Mouse (Mus musculus): ENCODE results near the gene Slc25a3. TPM values are rescaled to one million over a fixed set of nuclear protein-coding genes. Genes with fewer than 3 reads are reported as not detected.
A peak's percentile ranks its signal among the peaks of the same experiment; 100 is the strongest.

The Slc25a3 gene
- polyA plus RNA-seq, 1 experiment, result 257 TPM

- peak overlapping the region; percentile 59 for H3K4me3 ChIP-seq (ENCODE audit: control insufficient read depth, insufficient read depth, low read length)
- peak overlapping the region; percentile 56 for H3K27ac ChIP-seq (ENCODE audit: control insufficient read depth, insufficient read depth, low read length)
- peaks cover 2% of the 10 kb centered on the region; the same call in 1 of the 2 replicates for H3K4me1 ChIP-seq (replicated peaks; ENCODE audit: control insufficient read depth, insufficient read depth, low read length)
- no peaks in the 10 kb centered on the region for H3K27me3 ChIP-seq (ENCODE audit: control insufficient read depth, insufficient read depth, low read length)
- TF ChIP-seq POLR2A (IDR thresholded peaks at IDR 0.05; ENCODE audit: control insufficient read depth, extremely low read depth, insufficient read depth, low read length, poor library complexity), result no peak
- no peak for TF ChIP-seq CTCF (IDR thresholded peaks at IDR 0.05; ENCODE audit: borderline replicate concordance, control insufficient read depth, extremely low read depth, insufficient read depth, low read length, poor library complexity)
- H3K36me3 ChIP-seq (ENCODE audit: control insufficient read depth, insufficient read depth, low read length), result peaks cover 22% of the 10 kb centered on the region
- WGBS, result under 1% methylated on average over 44 of the region's 44 CpGs
- no peak for DNase-seq
Measured at GRCm38 (mm10) chr10:91123281-91123827, 505 bp downstream of the Slc25a3 start.

GRCm38 (mm10) chr10:91122646-91123045, 1.2 kb downstream of the Slc25a3 start:
- Histone ChIP-seq H3K27ac (ENCODE audit: control insufficient read depth, insufficient read depth, low read length) (no peak overlapping the region), H3K4me3 (ENCODE audit: control insufficient read depth, insufficient read depth, low read length) (no peak overlapping the region), H3K4me1 (replicated peaks; ENCODE audit: control insufficient read depth, insufficient read depth, low read length) (peaks cover 2% of the 10 kb centered on the region; the same call in 1 of the 2 replicates), H3K36me3 (ENCODE audit: control insufficient read depth, insufficient read depth, low read length) (peaks cover 29% of the 10 kb centered on the region), H3K27me3 (ENCODE audit: control insufficient read depth, insufficient read depth, low read length) (no peaks in the 10 kb centered on the region)
- no peak for DNase-seq
- WGBS, result 11% methylated on average over 6 of the region's 6 CpGs
- no peak for TF ChIP-seq POLR2A (IDR thresholded peaks at IDR 0.05; ENCODE audit: control insufficient read depth, extremely low read depth, insufficient read depth, low read length, poor library complexity)
- no peak for TF ChIP-seq CTCF (IDR thresholded peaks at IDR 0.05; ENCODE audit: borderline replicate concordance, control insufficient read depth, extremely low read depth, insufficient read depth, low read length, poor library complexity)

GRCm38 (mm10) chr10:91116958-91117357, 6.9 kb downstream of the Slc25a3 start:
- WGBS, result 90% methylated on average over 12 of the region's 12 CpGs
- H3K4me1 ChIP-seq (replicated peaks; ENCODE audit: control insufficient read depth, insufficient read depth, low read length), result no peaks in the 10 kb centered on the region
- no peak overlapping the region for H3K27ac ChIP-seq (ENCODE audit: control insufficient read depth, insufficient read depth, low read length)
- H3K27me3 ChIP-seq (ENCODE audit: control insufficient read depth, insufficient read depth, low read length), result no peaks in the 10 kb centered on the region
- no peak for TF ChIP-seq CTCF (IDR thresholded peaks at IDR 0.05; ENCODE audit: borderline replicate concordance, control insufficient read depth, extremely low read depth, insufficient read depth, low read length, poor library complexity)
- H3K36me3 ChIP-seq (ENCODE audit: control insufficient read depth, insufficient read depth, low read length), result peaks cover 65% of the 10 kb centered on the region
- DNase-seq, result peak; percentile 2
- H3K4me3 ChIP-seq (ENCODE audit: control insufficient read depth, insufficient read depth, low read length), result no peak overlapping the region

GRCm38 (mm10) chr10:91109841-91110240, 14.0 kb downstream of the Slc25a3 start:
- H3K27ac ChIP-seq (ENCODE audit: control insufficient read depth, insufficient read depth, low read length), result no peak overlapping the region
- no peaks in the 10 kb centered on the region for H3K4me1 ChIP-seq (replicated peaks; ENCODE audit: control insufficient read depth, insufficient read depth, low read length)
- no peak for DNase-seq
- no peaks in the 10 kb centered on the region for H3K27me3 ChIP-seq (ENCODE audit: control insufficient read depth, insufficient read depth, low read length)
- TF ChIP-seq CTCF (IDR thresholded peaks at IDR 0.05; ENCODE audit: borderline replicate concordance, control insufficient read depth, extremely low read depth, insufficient read depth, low read length, poor library complexity), result no peak
- H3K36me3 ChIP-seq (ENCODE audit: control insufficient read depth, insufficient read depth, low read length), result peaks cover 12% of the 10 kb centered on the region
- 92% methylated on average over 4 of the region's 4 CpGs for WGBS
- H3K4me3 ChIP-seq (ENCODE audit: control insufficient read depth, insufficient read depth, low read length), result no peak overlapping the region

GRCm38 (mm10) chr10:91105981-91106380, 17.9 kb downstream of the Slc25a3 start:
- H3K36me3 ChIP-seq (ENCODE audit: control insufficient read depth, insufficient read depth, low read length), result no peaks in the 10 kb centered on the region
- TF ChIP-seq POLR2A (IDR thresholded peaks at IDR 0.05; ENCODE audit: control insufficient read depth, extremely low read depth, insufficient read depth, low read length, poor library complexity) (no peak), CTCF (IDR thresholded peaks at IDR 0.05; ENCODE audit: borderline replicate concordance, control insufficient read depth, extremely low read depth, insufficient read depth, low read length, poor library complexity) (no peak)
- no peak overlapping the region for H3K27ac ChIP-seq (ENCODE audit: control insufficient read depth, insufficient read depth, low read length)
- WGBS, result 95% methylated on average over 3 of the region's 3 CpGs
- DNase-seq, result no peak
- H3K4me1 ChIP-seq (replicated peaks; ENCODE audit: control insufficient read depth, insufficient read depth, low read length), result no peaks in the 10 kb centered on the region
- no peaks in the 10 kb centered on the region for H3K27me3 ChIP-seq (ENCODE audit: control insufficient read depth, insufficient read depth, low read length)
- H3K4me3 ChIP-seq (ENCODE audit: control insufficient read depth, insufficient read depth, low read length), result no peak overlapping the region

- no peak overlapping the region for H3K4me3 ChIP-seq (ENCODE audit: control insufficient read depth, insufficient read depth, low read length)
- H3K27ac ChIP-seq (ENCODE audit: control insufficient read depth, insufficient read depth, low read length), result no peak overlapping the region
- no peaks in the 10 kb centered on the region for H3K36me3 ChIP-seq (ENCODE audit: control insufficient read depth, insufficient read depth, low read length)
- DNase-seq, result no peak
- no peaks in the 10 kb centered on the region for H3K27me3 ChIP-seq (ENCODE audit: control insufficient read depth, insufficient read depth, low read length)
- H3K4me1 ChIP-seq (replicated peaks; ENCODE audit: control insufficient read depth, insufficient read depth, low read length), result no peaks in the 10 kb centered on the region
- TF ChIP-seq CTCF (IDR thresholded peaks at IDR 0.05; ENCODE audit: borderline replicate concordance, control insufficient read depth, extremely low read depth, insufficient read depth, low read length, poor library complexity) (no peak), POLR2A (IDR thresholded peaks at IDR 0.05; ENCODE audit: control insufficient read depth, extremely low read depth, insufficient read depth, low read length, poor library complexity) (no peak)
- 96% methylated on average over 14 of the region's 14 CpGs for WGBS
Measured at GRCm38 (mm10) chr10:91102799-91103590, 20.9 kb downstream of the Slc25a3 start.

Measured in thymus, adult 2 months (tissue).